Mouse (Mus musculus): ENCODE results near the gene Arhgap1. TPM values are rescaled to one million over a fixed set of nuclear protein-coding genes. Genes with fewer than 3 reads are reported as not detected.

Arhgap1 gene
- polyA plus RNA-seq, 1 experiment = 90.0 TPM

DNA sequence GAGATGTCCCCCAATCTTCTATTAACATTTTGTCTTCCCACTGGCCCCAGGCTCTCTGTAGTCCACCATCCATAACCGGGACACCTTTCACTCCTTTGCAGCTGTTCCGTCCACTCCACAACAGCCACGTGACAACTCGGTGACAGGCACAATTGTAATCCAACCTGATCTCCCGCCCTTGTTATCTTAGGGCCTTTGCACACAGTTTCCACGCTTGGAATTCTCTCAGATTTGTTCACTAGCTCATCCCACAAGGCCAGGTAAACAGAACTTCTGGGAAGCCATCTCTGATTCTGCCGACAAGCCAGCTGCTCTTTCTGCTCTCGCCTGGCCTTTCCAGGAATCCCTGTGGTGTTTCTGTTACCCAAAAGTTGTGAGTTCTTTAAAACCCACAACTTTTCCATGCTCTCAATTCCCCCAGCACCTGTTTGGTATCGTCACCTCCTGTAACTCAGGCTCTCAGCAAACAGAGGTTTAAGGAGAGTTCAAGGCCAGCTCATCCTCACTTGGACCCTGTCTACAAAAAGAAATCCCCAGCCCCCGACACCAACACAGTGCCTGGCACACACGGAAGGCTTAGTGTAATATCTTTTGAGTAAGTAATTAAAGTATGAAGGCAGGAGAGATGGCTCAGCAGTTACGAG is 16.2 kb upstream of the Arhgap1 start:
- TF ChIP-seq CTCF (IDR thresholded peaks at IDR 0.05; ENCODE audit: borderline replicate concordance, extremely low read depth, insufficient read depth, insufficient read length) (no peak), POLR2A (IDR thresholded peaks at IDR 0.05; ENCODE audit: borderline replicate concordance, extremely low read depth, insufficient read depth, insufficient read length, poor library complexity, severe bottlenecking) (no peak)
- DNase-seq (ENCODE audit: low read depth) = no peak

DNA sequence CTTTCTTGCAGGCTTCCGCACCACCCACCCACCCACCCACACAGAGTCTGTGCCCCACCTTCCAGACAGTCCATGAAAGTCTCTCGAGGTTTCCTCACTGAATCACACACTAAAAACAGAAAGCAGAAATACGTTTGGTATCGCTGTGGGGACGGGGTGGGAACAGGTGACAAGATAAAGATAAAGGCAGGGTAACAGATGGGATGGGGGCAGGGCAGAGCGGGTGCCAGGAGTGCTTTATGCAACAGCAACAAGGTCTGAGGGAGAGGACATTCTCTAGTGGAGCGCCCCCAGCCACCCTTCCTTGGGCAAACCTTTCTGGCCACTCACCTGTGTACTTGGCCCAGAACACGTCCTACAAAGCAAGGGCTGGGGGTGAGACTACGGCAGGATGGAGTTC is 14.8 kb upstream of the Arhgap1 start:
- TF ChIP-seq CTCF (IDR thresholded peaks at IDR 0.05; ENCODE audit: borderline replicate concordance, extremely low read depth, insufficient read depth, insufficient read length) (no peak), POLR2A (IDR thresholded peaks at IDR 0.05; ENCODE audit: borderline replicate concordance, extremely low read depth, insufficient read depth, insufficient read length, poor library complexity, severe bottlenecking) (no peak)
- DNase-seq (ENCODE audit: low read depth) = no peak

DNA sequence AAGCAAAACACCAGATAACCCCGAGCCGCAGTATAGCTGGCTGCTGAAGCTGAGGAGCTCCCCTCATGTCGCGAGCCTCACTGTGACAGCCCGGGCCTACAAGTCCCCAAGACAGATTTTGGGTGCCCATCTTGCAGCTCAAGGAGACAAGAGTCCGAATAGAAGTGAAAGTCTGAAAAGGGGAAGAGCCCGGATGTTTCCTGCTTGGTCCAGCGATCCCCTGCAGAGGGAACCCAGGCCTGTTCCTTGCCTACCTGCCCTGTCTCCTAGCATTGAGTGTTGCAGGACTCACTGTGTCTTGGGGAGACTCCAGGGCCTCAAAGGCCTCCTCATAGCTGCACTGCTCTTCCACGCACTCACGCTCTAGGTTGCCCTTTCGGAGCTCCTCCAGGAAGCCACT is 14.2 kb upstream of the Arhgap1 start:
- DNase-seq (ENCODE audit: low read depth) = no peak
- TF ChIP-seq POLR2A (IDR thresholded peaks at IDR 0.05; ENCODE audit: borderline replicate concordance, extremely low read depth, insufficient read depth, insufficient read length, poor library complexity, severe bottlenecking) (no peak), CTCF (IDR thresholded peaks at IDR 0.05; ENCODE audit: borderline replicate concordance, extremely low read depth, insufficient read depth, insufficient read length) (no peak)

DNA sequence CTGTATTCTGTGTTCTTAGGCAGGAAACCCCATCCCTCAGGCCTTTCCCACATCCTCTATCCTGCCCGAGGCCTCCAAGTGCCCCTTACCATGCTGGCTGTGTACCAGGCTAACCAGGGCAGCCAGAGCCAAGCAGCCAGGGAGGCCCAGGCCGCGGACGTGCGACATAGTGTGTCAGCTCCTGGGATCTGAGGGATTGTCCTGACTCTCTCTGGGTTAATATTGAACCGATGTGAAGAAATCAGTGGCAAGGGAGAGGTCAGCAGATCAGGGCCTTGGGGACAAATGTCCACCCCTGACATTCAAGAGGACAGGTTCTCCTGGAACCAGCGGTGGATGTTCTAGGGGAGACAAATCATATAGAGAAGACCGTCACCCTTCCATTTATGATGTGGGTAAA is 13.4 kb upstream of the Arhgap1 start, which contains the start of gene F2:
Gene F2 (minus strand): TSS at position 186 of the 400 bp plus-strand sequence.
- DNase-seq (ENCODE audit: low read depth) = no peak
- TF ChIP-seq CTCF (IDR thresholded peaks at IDR 0.05; ENCODE audit: borderline replicate concordance, extremely low read depth, insufficient read depth, insufficient read length) = no peak
- TF ChIP-seq POLR2A (IDR thresholded peaks at IDR 0.05; ENCODE audit: borderline replicate concordance, extremely low read depth, insufficient read depth, insufficient read length, poor library complexity, severe bottlenecking) = no peak

DNA sequence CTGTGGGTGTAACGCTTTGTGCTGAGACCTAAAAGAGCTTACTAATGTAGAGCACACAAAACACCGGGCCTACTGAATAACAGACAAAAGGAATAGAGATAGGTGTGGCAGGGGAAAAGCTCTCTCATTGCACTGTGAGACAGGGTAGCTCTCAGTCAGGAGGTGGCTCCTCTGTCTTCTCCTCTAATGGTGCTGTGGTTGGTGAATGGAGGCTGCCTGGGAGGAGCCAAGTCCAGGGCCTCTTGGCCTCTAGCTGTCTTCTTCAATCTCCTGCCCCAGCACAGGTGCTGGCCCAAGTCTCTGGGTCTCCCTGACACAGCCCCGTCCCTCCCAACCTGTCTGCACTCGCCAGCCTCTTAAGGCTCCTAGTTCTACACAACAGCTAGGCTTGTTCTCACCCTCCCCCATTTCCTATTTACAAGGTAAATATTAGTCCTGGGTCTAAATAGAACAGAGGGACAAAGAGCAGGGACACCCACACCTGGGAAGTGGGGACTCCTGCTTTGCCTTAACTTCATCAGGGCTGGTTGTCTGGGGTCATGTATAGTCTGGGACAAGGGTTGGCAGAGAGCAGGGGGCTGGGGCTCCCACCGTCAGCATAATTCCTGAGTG is 12.8 kb upstream of the Arhgap1 start:
- TF ChIP-seq CTCF (IDR thresholded peaks at IDR 0.05; ENCODE audit: borderline replicate concordance, extremely low read depth, insufficient read depth, insufficient read length) = no peak
- TF ChIP-seq POLR2A (IDR thresholded peaks at IDR 0.05; ENCODE audit: borderline replicate concordance, extremely low read depth, insufficient read depth, insufficient read length, poor library complexity, severe bottlenecking) = no peak
- no peak for DNase-seq (ENCODE audit: low read depth)

DNA sequence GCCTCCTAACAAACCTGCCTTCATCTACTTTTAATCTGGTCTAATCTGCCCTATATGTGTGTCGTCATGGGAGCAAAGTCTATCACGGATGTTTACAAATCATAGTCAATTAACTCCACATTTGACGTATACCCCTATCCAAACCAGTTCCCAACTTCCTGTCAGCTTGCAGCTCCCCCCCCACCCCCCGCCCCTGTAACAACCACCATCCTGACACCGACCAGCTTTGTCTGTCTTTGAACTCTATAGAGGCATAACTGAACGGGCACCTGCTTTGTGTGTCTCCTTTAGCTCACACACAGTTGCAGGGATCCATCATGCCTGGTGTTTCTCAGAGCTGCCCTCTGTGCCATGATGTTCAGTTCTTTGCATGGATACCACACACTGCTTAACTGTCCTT is 10.7 kb upstream of the Arhgap1 start:
- TF ChIP-seq CTCF (IDR thresholded peaks at IDR 0.05; ENCODE audit: borderline replicate concordance, extremely low read depth, insufficient read depth, insufficient read length) = no peak
- TF ChIP-seq POLR2A (IDR thresholded peaks at IDR 0.05; ENCODE audit: borderline replicate concordance, extremely low read depth, insufficient read depth, insufficient read length, poor library complexity, severe bottlenecking) = no peak
- DNase-seq (ENCODE audit: low read depth) = no peak

DNA sequence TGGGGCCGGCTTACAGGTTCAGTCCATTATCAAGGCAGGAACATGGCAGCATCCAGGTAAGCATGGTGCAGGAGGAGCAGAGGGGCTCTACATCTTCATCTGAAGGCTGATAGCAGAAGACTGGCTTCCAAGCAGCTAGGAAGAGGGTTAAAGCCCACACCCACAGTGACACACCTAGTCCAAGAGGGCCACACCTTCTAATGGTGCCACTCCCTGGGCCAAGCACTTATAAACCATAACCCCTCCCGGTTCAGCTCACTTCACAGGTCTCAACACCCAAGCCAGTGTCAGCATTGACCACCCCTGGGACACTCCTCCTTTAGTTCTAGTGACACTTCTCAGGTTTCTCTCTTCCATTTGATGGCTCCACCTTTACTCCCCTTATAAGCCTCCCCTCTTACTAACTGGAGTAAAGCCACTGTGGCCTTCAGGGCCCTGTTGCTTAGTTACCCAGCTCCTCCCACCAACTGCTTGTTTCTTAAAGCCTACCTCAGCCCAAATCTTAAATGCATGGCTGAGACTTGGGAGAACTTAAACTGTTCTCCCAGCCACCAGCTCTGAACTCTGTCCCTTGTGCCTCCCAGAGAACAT is 6.7 kb upstream of the Arhgap1 start:
- no peak for TF ChIP-seq CTCF (IDR thresholded peaks at IDR 0.05; ENCODE audit: borderline replicate concordance, extremely low read depth, insufficient read depth, insufficient read length)
- TF ChIP-seq POLR2A (IDR thresholded peaks at IDR 0.05; ENCODE audit: borderline replicate concordance, extremely low read depth, insufficient read depth, insufficient read length, poor library complexity, severe bottlenecking) = no peak
- DNase-seq (ENCODE audit: low read depth) = no peak

DNA sequence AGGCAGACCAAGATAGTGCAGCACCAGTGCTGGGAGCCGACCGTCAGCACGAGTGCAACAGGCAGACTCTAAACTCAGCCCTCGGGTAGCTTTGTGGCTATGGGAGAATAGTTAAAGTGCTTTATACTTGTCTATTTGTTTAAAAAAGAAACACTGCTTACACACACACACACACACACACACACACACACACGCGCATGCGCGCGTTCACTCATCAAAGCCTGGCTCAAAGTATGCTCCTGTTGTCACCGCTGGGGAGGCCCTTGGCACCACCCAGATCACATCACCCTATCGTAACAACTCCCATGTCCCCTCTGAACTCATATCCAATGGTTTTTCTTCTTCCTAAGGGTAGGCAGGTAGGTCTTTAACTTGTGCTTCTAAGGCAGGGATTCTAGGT is 5.6 kb upstream of the Arhgap1 start:
- DNase-seq (ENCODE audit: low read depth) = no peak
- TF ChIP-seq CTCF (IDR thresholded peaks at IDR 0.05; ENCODE audit: borderline replicate concordance, extremely low read depth, insufficient read depth, insufficient read length) (no peak), POLR2A (IDR thresholded peaks at IDR 0.05; ENCODE audit: borderline replicate concordance, extremely low read depth, insufficient read depth, insufficient read length, poor library complexity, severe bottlenecking) (no peak)

DNA sequence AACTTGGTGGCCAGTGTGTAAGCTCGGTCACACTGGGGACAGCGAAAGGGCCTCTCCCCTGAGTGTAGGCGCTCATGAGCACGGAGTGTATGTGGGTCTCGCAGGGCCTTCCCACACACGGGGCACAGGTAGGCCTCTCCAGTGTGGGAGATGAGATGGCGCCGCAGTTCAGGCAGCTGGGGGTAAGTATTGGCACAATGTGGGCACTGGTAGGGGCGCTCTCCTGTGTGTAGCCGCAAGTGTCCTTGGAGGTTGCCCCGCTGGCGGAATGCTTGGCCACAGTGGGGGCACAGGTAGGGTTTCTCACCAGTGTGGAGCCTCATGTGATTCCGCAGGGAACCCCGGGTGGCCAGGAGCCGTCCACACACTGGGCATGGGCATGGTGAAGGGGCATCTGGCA is 4.3 kb upstream of the Arhgap1 start:
- TF ChIP-seq POLR2A (IDR thresholded peaks at IDR 0.05; ENCODE audit: borderline replicate concordance, extremely low read depth, insufficient read depth, insufficient read length, poor library complexity, severe bottlenecking) = no peak
- TF ChIP-seq CTCF (IDR thresholded peaks at IDR 0.05; ENCODE audit: borderline replicate concordance, extremely low read depth, insufficient read depth, insufficient read length) = no peak
- DNase-seq (ENCODE audit: low read depth) = no peak

DNA sequence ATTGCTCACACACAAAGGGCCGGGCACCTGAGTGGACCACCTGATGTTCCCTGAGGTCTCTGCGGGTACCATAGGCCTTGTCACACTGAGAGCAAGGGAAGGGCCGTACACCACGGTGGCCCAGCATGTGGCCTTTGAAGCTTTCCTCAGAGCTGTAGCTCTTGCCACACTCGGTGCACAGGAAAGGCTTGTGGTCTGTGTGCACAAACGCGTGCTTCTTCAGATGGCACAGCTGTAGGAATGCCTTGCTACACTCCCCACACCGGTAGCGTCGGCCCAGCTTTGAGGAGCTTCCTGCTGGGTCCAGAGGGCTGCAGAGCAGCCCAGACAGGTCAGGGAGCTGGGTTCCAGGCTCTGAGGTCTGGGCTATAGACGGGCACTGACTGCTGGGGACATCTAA is 3.8 kb upstream of the Arhgap1 start:
- TF ChIP-seq CTCF (IDR thresholded peaks at IDR 0.05; ENCODE audit: borderline replicate concordance, extremely low read depth, insufficient read depth, insufficient read length) (no peak), POLR2A (IDR thresholded peaks at IDR 0.05; ENCODE audit: borderline replicate concordance, extremely low read depth, insufficient read depth, insufficient read length, poor library complexity, severe bottlenecking) (no peak)
- DNase-seq (ENCODE audit: low read depth) = no peak

DNA sequence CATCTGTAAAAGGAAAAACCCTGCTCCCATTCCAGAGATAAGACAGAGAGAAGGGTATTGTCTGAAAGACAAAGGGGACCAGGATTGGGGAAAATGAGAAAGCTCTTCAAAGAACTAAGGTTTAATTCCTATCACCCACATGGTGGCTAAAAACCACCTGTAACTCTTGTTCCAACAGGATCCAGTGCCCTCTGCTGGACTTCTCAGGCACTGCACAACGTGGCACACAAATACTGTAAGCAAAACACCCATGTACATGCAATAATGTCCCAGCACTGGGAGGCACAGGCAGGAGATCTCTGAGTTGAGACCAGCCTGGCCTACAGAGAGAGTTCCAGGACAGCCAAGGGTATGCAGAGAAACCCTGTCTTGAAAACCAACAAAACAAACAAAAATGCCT is 2.9 kb upstream of the Arhgap1 start:
- peak; percentile 76 for DNase-seq (ENCODE audit: low read depth)
- TF ChIP-seq POLR2A (IDR thresholded peaks at IDR 0.05; ENCODE audit: borderline replicate concordance, extremely low read depth, insufficient read depth, insufficient read length, poor library complexity, severe bottlenecking) (no peak), CTCF (IDR thresholded peaks at IDR 0.05; ENCODE audit: borderline replicate concordance, extremely low read depth, insufficient read depth, insufficient read length) (peak; percentile 64; the same call in 1 of the 2 replicates)

DNA sequence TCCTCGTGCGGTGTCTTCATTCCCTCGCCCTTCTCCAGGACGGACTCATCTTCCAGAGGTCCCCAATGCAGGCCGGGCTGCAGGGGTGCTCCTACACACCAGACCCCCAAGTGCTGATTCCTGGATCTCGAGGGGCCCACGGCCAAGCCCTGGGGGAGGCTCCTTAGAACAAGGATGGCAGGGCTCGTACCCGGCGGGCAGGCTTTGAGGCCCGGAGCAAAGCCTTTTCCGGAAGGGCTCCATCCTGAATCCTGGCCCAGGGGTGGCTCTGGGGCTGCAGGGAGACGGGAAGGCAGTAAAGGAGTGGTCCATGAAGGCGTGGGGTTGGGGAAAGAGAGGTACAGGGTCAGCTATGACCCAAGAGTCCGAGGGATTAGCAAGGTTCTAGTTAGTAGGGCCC is 508 bp upstream of the Arhgap1 start:
- no peak for DNase-seq (ENCODE audit: low read depth)
- TF ChIP-seq CTCF (IDR thresholded peaks at IDR 0.05; ENCODE audit: borderline replicate concordance, extremely low read depth, insufficient read depth, insufficient read length) (no peak), POLR2A (IDR thresholded peaks at IDR 0.05; ENCODE audit: borderline replicate concordance, extremely low read depth, insufficient read depth, insufficient read length, poor library complexity, severe bottlenecking) (no peak)

Measured in brain, embryonic 14.5 days (tissue).